Mouse (Mus musculus) E14TG2a.4 (cell line): ENCODE measurements around the gene Tesc.
A peak's percentile ranks its signal among the peaks of the same experiment; 100 is the strongest.

Experiments used
- H3K27me3 ChIP-seq: 2 replicates; pipeline ENCODE4 v1.6.1; 2014; ENCODE audit warnings: low read length, control low read depth; ENCODE audit not compliant: insufficient read depth
- H3K36me3 ChIP-seq: 2 replicates; pipeline ENCODE4 v1.6.1; 2014; ENCODE audit warnings: low read length, control low read depth; ENCODE audit not compliant: insufficient read depth
- H3K4me1 ChIP-seq: replicated peaks from 2 replicates; pipeline ENCODE4 v1.6.1; 2014; ENCODE audit warnings: low read depth, low read length, control low read depth
- H3K4me3 ChIP-seq: replicated peaks from 2 replicates; pipeline ENCODE4 v1.5.1; 2014; ENCODE audit warnings: mild to moderate bottlenecking, low read length
- H3K9me3 ChIP-seq: 2 replicates; pipeline ENCODE4 v1.6.1; 2014; ENCODE audit warnings: low read length, control low read depth
- CTCF ChIP-seq: conservative IDR thresholded peaks from 2 replicates; pipeline ENCODE4 v1.5.1; 2014; ENCODE audit warnings: low read length
- NANOG ChIP-seq: IDR thresholded peaks from 2 replicates; pipeline ENCODE4 v1.6.1; 2014; ENCODE audit warnings: borderline replicate concordance, low read length, mixed read lengths
- POU5F1 ChIP-seq: IDR thresholded peaks from 2 replicates; pipeline ENCODE4 v1.6.1; 2014; ENCODE audit warnings: low read length, borderline replicate concordance

The Tesc gene

DNA sequence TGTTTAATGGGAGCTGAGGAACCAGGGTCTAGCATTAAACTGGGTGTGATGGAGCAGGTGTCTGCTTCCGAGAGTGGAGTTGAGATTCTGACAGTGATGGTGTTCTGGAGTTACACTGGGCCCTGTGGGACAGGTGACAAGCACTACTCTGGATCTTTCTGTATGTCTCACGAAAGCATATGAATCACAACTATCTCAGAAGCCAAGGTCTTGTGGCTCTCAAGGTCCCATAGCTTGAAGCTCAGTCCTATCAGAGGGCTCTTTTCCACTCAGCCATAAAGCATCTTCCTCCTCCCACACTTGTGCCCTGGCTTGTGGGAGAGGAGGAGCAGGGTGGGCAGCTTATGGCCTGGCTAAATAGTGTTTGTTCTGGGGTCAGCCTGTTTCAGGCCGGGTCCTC is 36.6 kb upstream of the Tesc start:
- Histone ChIP-seq H3K9me3 (no peaks in the 10 kb centered on the region), H3K27me3 (no peaks in the 10 kb centered on the region), H3K4me1 (peaks cover 7% of the 10 kb centered on the region), H3K4me3 (no peak overlapping the region), H3K36me3 (peaks cover 98% of the 10 kb centered on the region)
- TF ChIP-seq POU5F1 (no peak), NANOG (no peak), CTCF (no peak)

DNA sequence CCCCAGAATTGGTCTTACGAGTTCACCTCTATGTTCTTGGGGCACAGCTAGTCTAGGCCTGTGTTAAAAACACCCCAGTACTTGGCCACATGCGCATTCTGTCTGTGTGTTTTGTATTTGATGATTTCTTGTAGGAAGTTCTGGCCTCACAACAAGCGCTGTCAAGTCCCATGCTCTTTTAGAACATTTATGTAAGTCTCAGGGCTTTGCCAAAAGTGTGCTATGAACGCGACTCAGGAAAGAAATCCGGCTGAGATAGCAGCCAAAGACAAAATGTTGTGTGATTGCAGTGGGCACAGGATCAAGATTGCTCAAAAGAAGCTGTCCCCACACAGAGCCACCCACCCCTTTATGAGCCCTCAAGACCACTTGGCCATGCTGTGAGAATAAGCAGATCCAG is 34.0 kb upstream of the Tesc start:
- no peaks in the 10 kb centered on the region for H3K9me3 ChIP-seq
- no peak for TF ChIP-seq POU5F1
- no peak for TF ChIP-seq NANOG
- TF ChIP-seq CTCF, result no peak
- H3K27me3 ChIP-seq, result no peaks in the 10 kb centered on the region
- no peak overlapping the region for H3K4me3 ChIP-seq
- peaks cover 16% of the 10 kb centered on the region for H3K4me1 ChIP-seq
- peaks cover 95% of the 10 kb centered on the region for H3K36me3 ChIP-seq

DNA sequence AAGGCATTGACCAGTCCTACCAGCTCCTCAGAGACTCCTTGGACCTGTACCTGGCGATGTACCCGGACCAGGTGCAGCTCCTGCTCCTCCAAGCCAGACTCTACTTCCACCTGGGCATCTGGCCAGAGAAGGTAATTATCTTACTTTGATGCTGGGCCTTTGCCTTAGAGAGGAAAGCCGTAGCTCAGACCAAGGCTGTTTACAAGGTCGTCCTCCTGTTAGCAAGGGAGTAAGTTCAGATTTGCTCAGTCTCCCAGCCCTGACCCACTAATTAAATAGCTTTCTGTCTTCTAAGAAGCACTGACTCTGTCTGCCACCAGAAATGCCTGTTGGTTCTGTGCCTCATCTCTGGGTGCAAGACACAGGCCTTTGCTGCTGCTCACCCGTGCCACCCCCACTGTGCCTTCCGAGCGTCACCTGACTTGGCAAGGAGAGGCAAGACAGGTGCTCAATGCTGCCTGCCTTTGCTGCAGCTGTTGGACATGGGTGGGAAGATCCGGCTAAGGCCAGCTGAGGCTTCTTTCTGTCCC is 32.1 kb upstream of the Tesc start:
- H3K4me3 ChIP-seq, result no peak overlapping the region
- no peaks in the 10 kb centered on the region for H3K27me3 ChIP-seq
- H3K4me1 ChIP-seq, result peaks cover 25% of the 10 kb centered on the region
- TF ChIP-seq POU5F1 (no peak), NANOG (no peak), CTCF (no peak)
- peaks cover 95% of the 10 kb centered on the region for H3K36me3 ChIP-seq
- no peaks in the 10 kb centered on the region for H3K9me3 ChIP-seq

DNA sequence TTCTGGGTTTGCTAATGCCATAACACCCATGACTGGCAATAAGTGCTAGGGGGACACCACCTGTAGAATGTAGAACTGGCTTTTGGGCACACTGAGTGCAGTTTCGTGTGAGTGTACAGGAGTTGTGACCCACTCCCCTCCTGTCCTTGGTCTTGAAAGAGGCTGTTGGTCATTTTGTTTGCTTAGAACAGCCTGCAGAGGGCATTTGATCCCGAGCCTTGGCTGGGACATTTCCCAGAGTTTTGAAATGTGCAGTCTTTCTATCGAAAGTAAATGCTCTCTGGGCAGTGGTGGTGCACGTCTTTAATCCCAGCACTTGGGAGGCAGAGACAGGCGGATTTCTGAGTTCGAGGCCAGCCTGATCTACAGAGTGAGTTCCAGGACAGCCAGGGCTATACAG is 31.6 kb upstream of the Tesc start:
- TF ChIP-seq NANOG (no peak), CTCF (no peak), POU5F1 (no peak)
- no peaks in the 10 kb centered on the region for H3K9me3 ChIP-seq
- no peaks in the 10 kb centered on the region for H3K27me3 ChIP-seq
- H3K36me3 ChIP-seq, result peaks cover 95% of the 10 kb centered on the region
- no peak overlapping the region for H3K4me3 ChIP-seq
- peaks cover 25% of the 10 kb centered on the region for H3K4me1 ChIP-seq

DNA sequence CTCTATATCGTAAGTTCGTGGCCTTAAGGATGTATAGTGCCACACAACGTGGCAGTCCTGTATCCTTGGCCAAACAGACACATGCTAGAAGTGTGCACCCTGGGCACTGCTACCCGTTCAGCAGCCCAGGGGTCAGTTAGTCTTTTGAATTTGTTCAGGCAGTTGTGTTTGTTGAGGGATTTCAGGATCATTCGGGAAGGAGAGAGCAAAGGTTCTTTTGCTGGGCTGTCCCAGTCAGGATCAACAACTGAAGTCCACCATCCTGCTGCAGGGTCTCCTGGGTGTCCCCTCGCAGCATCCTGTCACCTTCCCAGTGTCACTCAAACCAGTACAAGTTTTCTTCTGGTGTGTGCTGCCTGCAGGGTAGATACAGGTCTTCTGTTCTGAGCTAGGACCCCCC is 31.0 kb upstream of the Tesc start:
- no peak overlapping the region for H3K4me3 ChIP-seq
- peaks cover 95% of the 10 kb centered on the region for H3K36me3 ChIP-seq
- no peaks in the 10 kb centered on the region for H3K9me3 ChIP-seq
- H3K27me3 ChIP-seq, result no peaks in the 10 kb centered on the region
- peaks cover 25% of the 10 kb centered on the region for H3K4me1 ChIP-seq
- no peak for TF ChIP-seq NANOG
- TF ChIP-seq POU5F1, result no peak
- TF ChIP-seq CTCF, result no peak

DNA sequence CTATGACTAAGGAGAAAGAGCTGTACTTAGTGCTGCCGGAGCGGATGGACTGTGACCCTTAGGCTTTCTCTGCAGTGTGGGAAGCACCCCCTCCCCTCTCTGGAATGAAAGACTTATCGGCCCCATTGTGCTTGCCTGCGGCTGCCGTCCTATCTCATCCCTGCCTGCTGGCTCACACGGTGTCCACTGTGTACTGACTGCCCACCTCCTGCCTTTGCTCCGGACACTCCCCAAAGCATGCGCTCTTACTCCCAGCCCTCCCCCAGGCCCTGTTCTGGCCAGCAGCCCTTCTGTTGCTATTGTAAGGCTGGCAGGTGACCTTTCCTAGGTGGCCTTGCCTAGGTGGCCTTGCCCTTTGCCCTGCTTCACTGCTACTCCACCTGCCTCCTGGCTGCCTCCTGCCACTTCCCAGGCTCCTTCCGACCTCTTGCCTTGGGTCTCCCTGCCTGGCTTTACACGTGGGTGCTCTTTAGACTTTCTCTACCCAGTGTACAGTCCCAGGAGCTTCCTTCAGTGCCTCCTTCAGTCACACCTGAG is 30.0 kb upstream of the Tesc start:
- Histone ChIP-seq H3K4me3 (no peak overlapping the region), H3K27me3 (no peaks in the 10 kb centered on the region), H3K4me1 (peaks cover 28% of the 10 kb centered on the region), H3K36me3 (peaks cover 95% of the 10 kb centered on the region), H3K9me3 (no peaks in the 10 kb centered on the region)
- TF ChIP-seq CTCF (no peak), NANOG (no peak), POU5F1 (no peak)

DNA sequence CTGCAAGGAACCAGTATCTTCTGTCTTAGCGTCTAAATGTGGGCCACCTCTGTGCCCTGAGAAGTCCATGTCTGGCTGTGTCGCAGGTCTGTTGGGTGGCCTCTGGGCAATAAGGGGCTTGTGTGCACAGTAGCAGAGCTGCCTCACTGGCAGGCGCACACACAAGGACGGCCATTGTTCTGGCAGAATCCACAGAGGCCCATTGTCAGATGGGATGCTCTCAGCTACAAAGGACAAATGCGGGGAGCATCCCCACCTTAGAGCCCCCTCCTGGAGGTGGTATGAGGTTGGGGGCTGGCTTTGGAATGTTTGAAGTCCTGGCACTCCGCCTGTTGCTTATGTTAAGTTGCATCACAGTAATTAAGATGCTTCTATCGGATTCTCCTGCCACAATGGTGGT is 28.5 kb upstream of the Tesc start:
- TF ChIP-seq CTCF, result no peak
- TF ChIP-seq POU5F1, result no peak
- TF ChIP-seq NANOG, result no peak
- Histone ChIP-seq H3K27me3 (no peaks in the 10 kb centered on the region), H3K4me1 (peaks cover 29% of the 10 kb centered on the region), H3K4me3 (no peak overlapping the region), H3K9me3 (no peaks in the 10 kb centered on the region), H3K36me3 (peaks cover 96% of the 10 kb centered on the region)

DNA sequence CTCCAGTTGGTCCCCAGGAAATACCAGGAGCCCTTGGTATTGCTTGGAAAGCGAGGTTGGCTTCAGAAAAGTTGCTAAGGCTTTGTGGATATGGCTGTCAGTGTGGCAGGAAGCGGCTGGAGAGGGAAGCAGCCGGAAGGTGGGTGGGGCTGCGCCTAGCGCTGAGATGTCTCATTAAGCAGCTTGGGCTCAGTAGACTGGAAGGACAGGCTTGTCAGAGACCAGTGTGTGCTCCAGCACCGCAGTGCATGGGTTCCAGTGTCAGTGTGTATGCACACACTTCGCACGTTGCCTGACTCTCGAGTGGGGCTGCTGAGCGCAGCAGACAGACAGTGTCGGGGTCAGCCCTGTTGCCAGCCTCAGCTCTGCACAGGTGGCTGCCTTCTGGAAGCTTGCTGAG is 28.0 kb upstream of the Tesc start:
- Histone ChIP-seq H3K4me1 (peaks cover 32% of the 10 kb centered on the region), H3K9me3 (no peaks in the 10 kb centered on the region), H3K27me3 (no peaks in the 10 kb centered on the region), H3K4me3 (no peak overlapping the region), H3K36me3 (peaks cover 91% of the 10 kb centered on the region)
- TF ChIP-seq NANOG (no peak), POU5F1 (no peak), CTCF (no peak)

DNA sequence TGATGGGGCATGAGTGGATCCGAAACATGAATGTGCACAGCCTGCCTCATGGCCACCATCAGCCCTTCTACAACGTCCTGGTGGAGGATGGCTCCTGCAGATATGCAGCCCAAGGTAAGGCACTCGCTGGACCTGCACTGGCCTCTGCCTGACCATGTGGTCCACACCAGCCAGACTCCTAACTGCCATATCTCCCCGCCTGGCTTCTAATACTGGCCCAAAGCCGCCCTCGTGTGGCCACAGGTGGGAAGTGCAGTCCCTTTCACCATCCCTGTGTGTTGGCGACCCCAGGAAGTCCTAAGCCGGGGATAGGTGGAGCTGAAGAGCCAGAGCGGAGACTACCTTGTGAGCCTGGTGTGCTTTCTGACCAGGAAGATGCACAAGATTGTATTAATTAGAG is 25.5 kb upstream of the Tesc start:
- Histone ChIP-seq H3K36me3 (peaks cover 83% of the 10 kb centered on the region), H3K27me3 (no peaks in the 10 kb centered on the region), H3K4me1 (peaks cover 40% of the 10 kb centered on the region), H3K9me3 (no peaks in the 10 kb centered on the region), H3K4me3 (no peak overlapping the region)
- peak; percentile 97 for TF ChIP-seq CTCF
- TF ChIP-seq NANOG, result no peak
- TF ChIP-seq POU5F1, result no peak

DNA sequence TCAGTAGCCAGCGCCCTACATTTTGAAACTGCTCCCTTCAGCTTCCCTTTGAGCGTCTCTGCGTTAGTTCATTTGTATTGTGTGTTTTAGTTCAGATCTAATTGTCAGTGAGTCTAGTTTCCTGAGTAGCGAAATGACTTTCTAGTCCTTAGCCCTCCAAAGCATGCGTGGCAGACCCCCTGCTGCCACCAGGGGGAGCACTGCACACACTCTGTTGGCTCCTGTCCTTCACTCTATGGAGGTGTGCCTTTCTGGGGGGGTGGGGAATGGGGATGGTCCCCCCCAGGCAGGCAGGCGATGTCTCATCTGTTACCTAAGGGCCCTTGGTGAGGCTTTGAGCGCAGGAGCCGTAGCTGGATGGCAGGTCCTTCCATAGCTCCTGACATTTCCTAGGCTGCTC is 22.9 kb upstream of the Tesc start:
- no peaks in the 10 kb centered on the region for H3K27me3 ChIP-seq
- peaks cover 78% of the 10 kb centered on the region for H3K36me3 ChIP-seq
- no peak overlapping the region for H3K4me3 ChIP-seq
- TF ChIP-seq CTCF (peak; percentile 93), NANOG (no peak)
- H3K4me1 ChIP-seq, result peaks cover 40% of the 10 kb centered on the region
- H3K9me3 ChIP-seq, result no peaks in the 10 kb centered on the region
